Mouse (Mus musculus) cerebellum, adult 2 months (tissue): ENCODE results near the gene Sim1.

Source experiments
- CTCF ChIP-seq: fragments of 200-500 bp; IDR thresholded peaks from 2 replicates; pipeline ENCODE4 v1.5.1; 2011; ENCODE audit warnings: low read depth, mild to moderate bottlenecking, control low read depth, low read length, moderate library complexity, borderline replicate concordance; ENCODE audit not compliant: insufficient read depth
- POLR2A ChIP-seq: fragments of 200-500 bp; IDR thresholded peaks from 2 replicates; pipeline ENCODE4 v1.6.1; 2011; ENCODE audit warnings: low read length, control low read depth, borderline replicate concordance; ENCODE audit not compliant: insufficient read depth

DNA sequence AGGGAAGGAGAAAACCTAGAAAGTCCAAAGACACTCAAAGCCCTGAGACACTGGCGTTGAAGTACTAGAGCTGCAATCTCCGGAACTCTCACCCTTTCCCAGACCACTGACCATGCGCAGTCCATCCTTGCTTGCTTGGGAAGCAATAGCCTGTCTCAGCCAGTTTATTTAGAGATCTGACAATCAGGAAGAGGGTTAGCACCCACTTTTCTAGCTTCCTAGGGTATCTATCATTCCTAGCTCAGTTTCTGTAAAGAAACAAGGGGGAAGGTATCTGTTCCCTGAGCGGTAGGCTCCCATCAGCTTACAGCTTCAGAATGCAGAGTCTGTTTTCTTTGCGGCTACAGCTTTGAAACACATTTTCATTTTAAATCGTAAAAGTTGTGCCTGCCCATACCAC is 3.9 kb upstream of the Sim1 start:
- TF ChIP-seq CTCF = no peak
- no peak for TF ChIP-seq POLR2A
